In genomic region chr3:99504772-99505171, GRCm38 (mm10) we compare ENCODE assay signal across 35 mouse cellular contexts.
"Had no signal": no experiment of that assay in that cellular context is flagged by ENCODE, and none has a peak within 500 bp of the region (broad histone marks: within the 10 kb centered on the region; RNA-seq: fewer than 3 reads in every experiment).

No protein-coding gene starts in this region.

- H3K27ac ChIP-seq: heart, embryonic 10.5 days; heart, embryonic 13.5 days; heart, embryonic 15.5 days; hindbrain, embryonic 10.5 days; hindbrain, embryonic 12.5 days; hindbrain, embryonic 13.5 days; hindbrain, embryonic 14.5 days; hindbrain, embryonic 15.5 days; hindbrain, postnatal 0 days; intestine, embryonic 15.5 days; kidney, embryonic 15.5 days; kidney, postnatal 0 days; layer of hippocampus, adult 2 months had no signal

- DNase-seq: heart, postnatal 10 days; heart, postnatal 14 days; heart, postnatal 36 days; heart, postnatal 4 days; kidney, adult 11 months; kidney, adult 18-20 months; kidney, adult 2 months; kidney, adult 8-10 months; kidney, adult 9 months; kidney, postnatal 10 days; kidney, postnatal 14 days; kidney, postnatal 25 days; kidney, postnatal 36 days; kidney, postnatal 4 days; layer of hippocampus, adult 9-11 months; layer of hippocampus, postnatal 36 days had no signal

- H3K4me3 ChIP-seq: heart, embryonic 10.5 days; heart, embryonic 12.5 days; heart, embryonic 13.5 days; heart, embryonic 15.5 days; hindbrain, embryonic 10.5 days; hindbrain, embryonic 12.5 days; hindbrain, embryonic 13.5 days; hindbrain, embryonic 15.5 days; intestine, embryonic 15.5 days; kidney, embryonic 15.5 days; layer of hippocampus, adult 2 months had no signal

- H3K4me2 ChIP-seq: heart, embryonic 11.5 days; heart, embryonic 12.5 days; heart, embryonic 13.5 days; heart, embryonic 15.5 days; hindbrain, embryonic 12.5 days; hindbrain, embryonic 13.5 days; hindbrain, embryonic 14.5 days; hindbrain, embryonic 15.5 days; intestine, embryonic 15.5 days; kidney, embryonic 15.5 days had no signal

- H3K4me1 ChIP-seq: heart, embryonic 10.5 days; heart, embryonic 12.5 days; heart, embryonic 13.5 days; heart, embryonic 15.5 days; hindbrain, embryonic 10.5 days; hindbrain, embryonic 12.5 days; hindbrain, embryonic 13.5 days; hindbrain, embryonic 15.5 days; intestine, embryonic 15.5 days; kidney, embryonic 15.5 days had no signal

- H3K9me3 ChIP-seq: heart, embryonic 10.5 days; heart, embryonic 12.5 days; heart, embryonic 13.5 days; heart, embryonic 15.5 days; hindbrain, embryonic 10.5 days; hindbrain, embryonic 12.5 days; hindbrain, embryonic 13.5 days; hindbrain, embryonic 15.5 days; intestine, embryonic 15.5 days; kidney, embryonic 15.5 days had no signal

- H3K27me3 ChIP-seq: heart, embryonic 12.5 days; heart, embryonic 13.5 days; heart, embryonic 15.5 days; hindbrain, embryonic 12.5 days; hindbrain, embryonic 13.5 days; hindbrain, embryonic 15.5 days; intestine, embryonic 15.5 days; kidney, embryonic 15.5 days had no signal

- H3K36me3 ChIP-seq: heart, embryonic 10.5 days; heart, embryonic 12.5 days; heart, embryonic 13.5 days; heart, embryonic 15.5 days; hindbrain, embryonic 10.5 days; hindbrain, embryonic 12.5 days; hindbrain, embryonic 13.5 days; hindbrain, embryonic 15.5 days; intestine, embryonic 15.5 days; kidney, embryonic 15.5 days had no signal

- H3K9ac ChIP-seq: heart, embryonic 12.5 days; heart, embryonic 13.5 days; heart, embryonic 15.5 days; hindbrain, embryonic 12.5 days; hindbrain, embryonic 13.5 days; hindbrain, embryonic 14.5 days; hindbrain, embryonic 15.5 days; intestine, embryonic 15.5 days; kidney, embryonic 15.5 days had no signal

- ATAC-seq: hindbrain, embryonic 16.5 days; hindbrain, postnatal 0 days; inflammation-experienced regulatory T-cells, adult 6 months; intestine, embryonic 15.5 days; intestine, embryonic 16.5 days; intestine, postnatal 0 days had no signal
